9 mouse cellular contexts compared by ENCODE assay signal in genomic region chr11:113749749-113750351, GRCm38 (mm10). TPM values are rescaled to one million over a fixed set of nuclear protein-coding genes. Genes with fewer than 3 reads are reported as not detected.
DNase-seq lines count a peak whose midpoint lies in the region; ATAC-seq lines count a peak whose summit lies in the region.
"Had no signal": no experiment of that assay in that cellular context is flagged by ENCODE, and none has a peak within 500 bp of the region (broad histone marks: within the 10 kb centered on the region; RNA-seq: fewer than 3 reads in every experiment).

No protein-coding gene starts in this region.

- H3K4me3 ChIP-seq in heart, embryonic 11.5 days (ENCODE audit: low read depth, low read length): peak overlapping the region; percentile 70
- peak overlapping the region; percentile 86 for H3K4me3 ChIP-seq in midbrain, embryonic 16.5 days (ENCODE audit: low read depth, low read length)

- H3K4me1 ChIP-seq in heart, embryonic 11.5 days (ENCODE audit: control insufficient read depth, insufficient read depth, low read length): peaks cover 47% of the 10 kb centered on the region
- peaks cover 33% of the 10 kb centered on the region for H3K4me1 ChIP-seq in midbrain, embryonic 16.5 days (ENCODE audit: control insufficient read depth, insufficient read depth, low read length)

- H3K4me2 ChIP-seq in heart, embryonic 11.5 days: peak overlapping the region; percentile 83
- peak overlapping the region; percentile 75 for H3K4me2 ChIP-seq in midbrain, embryonic 16.5 days (ENCODE audit: low read length)

- H3K9ac ChIP-seq in heart, embryonic 11.5 days (ENCODE audit: low read depth, low read length): peak overlapping the region; percentile 91
- H3K9ac ChIP-seq in midbrain, embryonic 16.5 days (ENCODE audit: low read depth, low read length): peak overlapping the region; percentile 89

- no peak for ATAC-seq in heart, embryonic 11.5 days (replicated peaks; ENCODE audit: insufficient number of reproducible peaks, low FRiP score, low TSS enrichment)
- peak; percentile 66 for ATAC-seq in erythroid progenitor cell, adult 5-6 weeks (replicated peaks; ENCODE audit: low FRiP score, poor library complexity, severe bottlenecking)
- ATAC-seq in midbrain, embryonic 16.5 days: peak; percentile 22; the same call in 1 of the 2 replicates

- no peaks in the 10 kb centered on the region for H3K36me3 ChIP-seq in heart, embryonic 11.5 days (ENCODE audit: control insufficient read depth, insufficient read depth, low read length)
- no peaks in the 10 kb centered on the region for H3K36me3 ChIP-seq in midbrain, embryonic 16.5 days (ENCODE audit: control insufficient read depth, insufficient read depth, low read length)

- H3K9me3 ChIP-seq in heart, embryonic 11.5 days (replicated peaks; ENCODE audit: control insufficient read depth, low read length): no peaks in the 10 kb centered on the region
- H3K9me3 ChIP-seq in midbrain, embryonic 16.5 days (replicated peaks; ENCODE audit: control insufficient read depth, low read length, poor library complexity, severe bottlenecking): no peaks in the 10 kb centered on the region

- peak overlapping the region; percentile 77 for H3K27ac ChIP-seq in heart, embryonic 11.5 days (ENCODE audit: low read depth, low read length)
- H3K27ac ChIP-seq in midbrain, embryonic 16.5 days (ENCODE audit: low read length): peak overlapping the region; percentile 94

- no peak for DNase-seq in heart, postnatal 4 days
- peak; percentile 74 for DNase-seq in MEL-GATA-1-ER (ENCODE audit: extremely low read depth, low read depth)
- peak; percentile 50 for DNase-seq in kidney, postnatal 10 days
- no peak for DNase-seq in frontal cortex, postnatal 25 days (ENCODE audit: low spot score in 2 of 2)
- DNase-seq in urinary bladder, postnatal 14 days (ENCODE audit: low spot score): no peak

- no peaks in the 10 kb centered on the region for H3K27me3 ChIP-seq in heart, embryonic 11.5 days (ENCODE audit: control insufficient read depth, insufficient read depth, low read length)
- no peaks in the 10 kb centered on the region for H3K27me3 ChIP-seq in midbrain, embryonic 16.5 days (ENCODE audit: control insufficient read depth, insufficient read depth, low read depth, low read length)

- 5% methylated on average over 9 of the region's 9 CpGs for WGBS in heart, embryonic 11.5 days (ENCODE audit: insufficient replicate concordance)
- whole genome bisulfite sequencing in midbrain, embryonic 16.5 days: under 1% methylated on average over 9 of the region's 9 CpGs

RNA-seq across cellular contexts. Expression of gene Cdc42ep4, which starts 1.8 kb away (rescaled TPM):
- polyA plus RNA-seq in heart, embryonic 11.5 days (2014; fragmentation: Nextera tagmentation; extraction: Ambion mirVana): 18.4 and 19.3 TPM in 2 replicates
- 10 to 100 TPM; 18.7 to 20.7 TPM for total RNA-seq in heart, postnatal 4 days (2021)
- total RNA-seq in erythroid progenitor cell, adult 5-6 weeks (2015; ENCODE audit: low replicate concordance): 18.0 and 19.8 TPM in 2 replicates
- total RNA-seq in erythroid progenitor cell, adult 5-6 weeks (2017; ENCODE audit: low replicate concordance): 31.3 and 33.8 TPM in 2 replicates
- 73.2 and 75.0 TPM in 2 replicates for polyA plus RNA-seq in midbrain, embryonic 16.5 days (2015; fragmentation: Nextera tagmentation; extraction: Ambion mirVana)

RNA-seq across cellular contexts. Expression of gene Cpsf4l, which starts 40.0 kb away (rescaled TPM):
- polyA plus RNA-seq in heart, embryonic 11.5 days (2014; fragmentation: Nextera tagmentation; extraction: Ambion mirVana): 0.23 and 0.30 TPM in 2 replicates
- not detected for total RNA-seq in heart, postnatal 4 days (2021)
- total RNA-seq in erythroid progenitor cell, adult 5-6 weeks (2015; ENCODE audit: low replicate concordance): not detected in 2 replicates
- total RNA-seq in erythroid progenitor cell, adult 5-6 weeks (2017; ENCODE audit: low replicate concordance): not detected in 2 replicates
- 0.25 and 0.58 TPM in 2 replicates for polyA plus RNA-seq in midbrain, embryonic 16.5 days (2015; fragmentation: Nextera tagmentation; extraction: Ambion mirVana)
- total RNA-seq: neutrophil, adult 5-6 weeks had no signal

Comparison
In these comparisons a context has a peak if more than half of its experiments do, and no peak if none do; other contexts are left out.
1. DNase-seq: peak in MEL-GATA-1-ER (single experiment) and kidney, postnatal 10 days (single experiment); none in heart, postnatal 4 days (single experiment), frontal cortex, postnatal 25 days (0 of 2) and urinary bladder, postnatal 14 days (single experiment).